In the genomic region with DNA sequence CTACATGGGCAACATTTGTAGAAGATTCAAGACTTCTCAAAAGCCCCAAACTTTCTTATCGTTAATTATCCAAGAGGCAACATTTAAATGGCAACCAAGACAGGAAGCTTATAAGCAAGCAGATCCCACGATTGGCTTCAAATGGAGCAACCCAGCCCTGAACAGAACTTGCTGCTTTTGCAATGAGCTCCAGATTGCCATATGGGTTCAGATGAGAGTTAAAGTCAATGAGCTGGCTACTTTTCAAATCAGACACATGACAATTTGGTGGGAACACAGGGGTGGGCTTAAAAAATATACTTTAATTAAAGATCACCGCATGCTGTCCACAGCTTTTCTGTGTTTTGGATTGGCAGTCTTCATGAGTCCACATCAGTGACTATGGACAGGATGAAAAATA, we compare ENCODE assay signal across 18 mouse cellular contexts.
"Had no signal": no experiment of that assay in that cellular context is flagged by ENCODE, and none has a peak within 500 bp of the region (broad histone marks: within the 10 kb centered on the region; RNA-seq: fewer than 3 reads in every experiment).

No protein-coding gene starts in this region.

- H3K27ac ChIP-seq: kidney, embryonic 15.5 days; left cerebral cortex, adult 2 months; limb, embryonic 10.5 days; liver, embryonic 15.5 days; midbrain, embryonic 10.5 days; neural tube, embryonic 13.5 days had no signal

- H3K4me1 ChIP-seq: liver, embryonic 15.5 days had no signal

- H3K4me3 ChIP-seq: kidney, embryonic 15.5 days; left cerebral cortex, adult 2 months; limb, embryonic 10.5 days; liver, embryonic 15.5 days; midbrain, embryonic 10.5 days; neural tube, embryonic 13.5 days had no signal

- H3K27me3 ChIP-seq: kidney, embryonic 15.5 days; liver, embryonic 15.5 days; neural tube, embryonic 13.5 days had no signal

- ATAC-seq: lung, postnatal 0 days had no signal

- H3K9me3 ChIP-seq: kidney, embryonic 15.5 days; limb, embryonic 10.5 days; liver, embryonic 15.5 days; midbrain, embryonic 10.5 days; neural tube, embryonic 13.5 days had no signal

- H3K36me3 ChIP-seq: kidney, embryonic 15.5 days; limb, embryonic 10.5 days; liver, embryonic 15.5 days; midbrain, embryonic 10.5 days; neural tube, embryonic 13.5 days had no signal

- H3K4me2 ChIP-seq: kidney, embryonic 15.5 days; liver, embryonic 11.5 days; liver, embryonic 15.5 days; neural tube, embryonic 13.5 days had no signal

- DNase-seq: kidney, adult 2 months; kidney, postnatal 14 days; lung, adult 2 months; lung, postnatal 4 days; midbrain, embryonic 14.5 days; retina, postnatal 1 day; right cerebral cortex, postnatal 4 days; spleen, adult 18-20 months; thymus, adult 18-20 months; thymus, postnatal 14 days had no signal

- H3K9ac ChIP-seq: kidney, embryonic 15.5 days; liver, embryonic 15.5 days; neural tube, embryonic 13.5 days had no signal
